ENCODE assay signal across 27 mouse cellular contexts in genomic region chr7:142407935-142408334, GRCm38 (mm10). TPM values are rescaled to one million over a fixed set of nuclear protein-coding genes. Genes with fewer than 3 reads are reported as not detected.
DNase-seq lines count a peak whose midpoint lies in the region; ATAC-seq and TF ChIP-seq lines count a peak whose summit lies in the region.
"Had no signal": no experiment of that assay in that cellular context is flagged by ENCODE, and none has a peak within 500 bp of the region (broad histone marks: within the 10 kb centered on the region; RNA-seq: fewer than 3 reads in every experiment).

No protein-coding gene starts in this region.

- H3K4me1 ChIP-seq in intestine, postnatal 0 days (replicated peaks; ENCODE audit: control insufficient read depth, insufficient read depth, low read length), result no peaks in the 10 kb centered on the region
- no peaks in the 10 kb centered on the region for H3K4me1 ChIP-seq in intestine, embryonic 15.5 days (replicated peaks)
- H3K4me1 ChIP-seq: embryonic facial prominence, embryonic 10.5 days; forebrain, embryonic 15.5 days; heart, embryonic 13.5 days; hindbrain, embryonic 13.5 days; limb, embryonic 12.5 days; neural tube, embryonic 13.5 days had no signal

- no peak for ATAC-seq in intestine, postnatal 0 days
- no peak for ATAC-seq in intestine, embryonic 15.5 days
- ATAC-seq in frontal cortex, adult (ENCODE audit: low TSS enrichment), result no peak
- ATAC-seq: forebrain, embryonic 15.5 days had no signal

- H3K27me3 ChIP-seq in intestine, postnatal 0 days (replicated peaks; ENCODE audit: control insufficient read depth, insufficient read depth, low read length), result no peaks in the 10 kb centered on the region
- no peaks in the 10 kb centered on the region for H3K27me3 ChIP-seq in intestine, embryonic 15.5 days (replicated peaks)
- H3K27me3 ChIP-seq: forebrain, embryonic 15.5 days; heart, embryonic 13.5 days; hindbrain, embryonic 13.5 days; limb, embryonic 12.5 days; liver, embryonic 13.5 days; lung, embryonic 15.5 days; neural tube, embryonic 13.5 days had no signal

- no peak overlapping the region for H3K9ac ChIP-seq in intestine, postnatal 0 days (ENCODE audit: low read depth, low read length)
- no peak overlapping the region for H3K9ac ChIP-seq in intestine, embryonic 15.5 days
- H3K9ac ChIP-seq: forebrain, embryonic 15.5 days; heart, embryonic 13.5 days; hindbrain, embryonic 13.5 days; limb, embryonic 12.5 days; liver, embryonic 13.5 days; lung, embryonic 15.5 days; neural tube, embryonic 13.5 days had no signal

- H3K27ac ChIP-seq in intestine, postnatal 0 days (ENCODE audit: low read depth, low read length), result no peak overlapping the region
- H3K27ac ChIP-seq in intestine, embryonic 15.5 days, result no peak overlapping the region
- H3K27ac ChIP-seq: embryonic facial prominence, embryonic 10.5 days; forebrain, embryonic 15.5 days; heart, embryonic 13.5 days; hindbrain, embryonic 13.5 days; limb, embryonic 12.5 days; liver, embryonic 13.5 days; lung, embryonic 15.5 days; neural tube, embryonic 13.5 days had no signal

- DNase-seq in thymus, postnatal 14 days, result peak; percentile 57
- DNase-seq in thymus, postnatal 10 days (ENCODE audit: low spot score in 2 of 2), result no peak
- DNase-seq in naive thymus-derived CD4-positive, alpha-beta T cell, adult 2 months (ENCODE audit: low read depth), result peak; percentile 51
- no peak for DNase-seq in urinary bladder, postnatal 25 days (ENCODE audit: low spot score)
- DNase-seq: adrenal gland, postnatal 36 days; B cell, adult 2 months; cerebellum, adult 9-10 months; gastrocnemius, postnatal 25 days; heart, adult 18-20 months; heart, postnatal 14 days; kidney, adult 2 months; kidney, postnatal 25 days; liver, embryonic 13.5 days; lung, postnatal 36 days; midbrain, embryonic 14.5 days had no signal

- TF ChIP-seq CTCF in intestine, postnatal 0 days (IDR thresholded peaks at IDR 0.05; ENCODE audit: low read depth), result peak; percentile 18; the same call in 1 of the 2 replicates

- H3K36me3 ChIP-seq in intestine, postnatal 0 days (ENCODE audit: control insufficient read depth, insufficient read depth), result no peaks in the 10 kb centered on the region
- H3K36me3 ChIP-seq in intestine, embryonic 15.5 days, result no peaks in the 10 kb centered on the region
- H3K36me3 ChIP-seq: embryonic facial prominence, embryonic 10.5 days; forebrain, embryonic 15.5 days; heart, embryonic 13.5 days; hindbrain, embryonic 13.5 days; limb, embryonic 12.5 days; liver, embryonic 13.5 days; lung, embryonic 15.5 days; neural tube, embryonic 13.5 days had no signal

- 72% methylated on average over 4 of the region's 4 CpGs for WGBS in intestine, postnatal 0 days
- WGBS in intestine, embryonic 15.5 days, result 69% methylated on average over 4 of the region's 4 CpGs

- no peak overlapping the region for H3K4me2 ChIP-seq in intestine, postnatal 0 days (replicated peaks; ENCODE audit: low read depth)
- H3K4me2 ChIP-seq in intestine, embryonic 15.5 days (replicated peaks), result no peak overlapping the region
- H3K4me2 ChIP-seq: forebrain, embryonic 15.5 days; heart, embryonic 13.5 days; hindbrain, embryonic 13.5 days; limb, embryonic 12.5 days; liver, embryonic 13.5 days; lung, embryonic 15.5 days; neural tube, embryonic 13.5 days had no signal

- H3K4me3 ChIP-seq in intestine, postnatal 0 days (ENCODE audit: low read depth, low read length), result no peak overlapping the region
- no peak overlapping the region for H3K4me3 ChIP-seq in intestine, embryonic 15.5 days (replicated peaks)
- H3K4me3 ChIP-seq: embryonic facial prominence, embryonic 10.5 days; forebrain, embryonic 15.5 days; heart, embryonic 13.5 days; hindbrain, embryonic 13.5 days; limb, embryonic 12.5 days; liver, embryonic 13.5 days; lung, embryonic 15.5 days; neural tube, embryonic 13.5 days had no signal

- H3K9me3 ChIP-seq in intestine, postnatal 0 days (ENCODE audit: control insufficient read depth), result no peaks in the 10 kb centered on the region
- H3K9me3 ChIP-seq in intestine, embryonic 15.5 days, result no peaks in the 10 kb centered on the region
- H3K9me3 ChIP-seq: embryonic facial prominence, embryonic 10.5 days; forebrain, embryonic 15.5 days; heart, embryonic 13.5 days; hindbrain, embryonic 13.5 days; limb, embryonic 12.5 days; liver, embryonic 13.5 days; lung, embryonic 15.5 days; neural tube, embryonic 13.5 days had no signal

RNA-seq across cellular contexts. Expression of gene Ctsd, which starts 20.1 kb away (rescaled TPM):
- polyA plus RNA-seq in intestine, postnatal 0 days (2015; fragmentation: Nextera tagmentation; extraction: Ambion mirVana), result 479 and 496 TPM in 2 replicates
- 282 and 329 TPM in 2 replicates for polyA plus RNA-seq in intestine, embryonic 15.5 days (2015; fragmentation: Nextera tagmentation; extraction: Ambion mirVana)

RNA-seq across cellular contexts. Expression of gene Gm49369, which starts 25.5 kb away (rescaled TPM):
- not detected in 2 replicates for polyA plus RNA-seq in intestine, postnatal 0 days (2015; fragmentation: Nextera tagmentation; extraction: Ambion mirVana)
- polyA plus RNA-seq in intestine, embryonic 15.5 days (2015; fragmentation: Nextera tagmentation; extraction: Ambion mirVana), result 1.2 and 1.9 TPM in 2 replicates
- polyA plus RNA-seq: embryonic facial prominence, embryonic 10.5 days; heart, embryonic 13.5 days; liver, embryonic 13.5 days; spleen, adult 2 months; stomach, embryonic 14.5 days had no signal

RNA-seq across cellular contexts. Expression of gene Syt8, which starts 26.7 kb away (rescaled TPM):
- 0.60 and 1.3 TPM in 2 replicates for polyA plus RNA-seq in intestine, postnatal 0 days (2015; fragmentation: Nextera tagmentation; extraction: Ambion mirVana)
- 5.4 and 5.6 TPM in 2 replicates for polyA plus RNA-seq in intestine, embryonic 15.5 days (2015; fragmentation: Nextera tagmentation; extraction: Ambion mirVana)
- polyA plus RNA-seq: embryonic facial prominence, embryonic 10.5 days; forebrain, embryonic 15.5 days; hindbrain, embryonic 13.5 days; liver, embryonic 13.5 days; midbrain, embryonic 14.5 days; neural tube, embryonic 13.5 days had no signal

RNA-seq across cellular contexts. Expression of gene Tnni2, which starts 33.7 kb away (rescaled TPM):
- 1.9 and 2.4 TPM in 2 replicates for polyA plus RNA-seq in intestine, postnatal 0 days (2015; fragmentation: Nextera tagmentation; extraction: Ambion mirVana)
- polyA plus RNA-seq in intestine, embryonic 15.5 days (2015; fragmentation: Nextera tagmentation; extraction: Ambion mirVana), result 4.8 and 4.9 TPM in 2 replicates
- polyA plus RNA-seq: midbrain, embryonic 14.5 days had no signal

RNA-seq across cellular contexts. Expression of gene Ifitm10, which starts 34.4 kb away (rescaled TPM):
- polyA plus RNA-seq in intestine, postnatal 0 days (2015; fragmentation: Nextera tagmentation; extraction: Ambion mirVana), result 1.5 and 1.6 TPM in 2 replicates
- 1.9 and 2.0 TPM in 2 replicates for polyA plus RNA-seq in intestine, embryonic 15.5 days (2015; fragmentation: Nextera tagmentation; extraction: Ambion mirVana)

Comparison
In these comparisons a context has a peak if more than half of its experiments do, and no peak if none do; other contexts are left out.
1. DNase-seq: peak in thymus, postnatal 14 days (single experiment) and naive thymus-derived CD4-positive, alpha-beta T cell, adult 2 months (single experiment); none in thymus, postnatal 10 days (0 of 2) and urinary bladder, postnatal 25 days (single experiment).